ENCODE assay signal across 8 mouse cellular contexts in genomic region chr5:3802433-3803291, GRCm38 (mm10). TPM values are rescaled to one million over a fixed set of nuclear protein-coding genes. Genes with fewer than 3 reads are reported as not detected.
DNase-seq lines count a peak whose midpoint lies in the region; ATAC-seq and TF ChIP-seq lines count a peak whose summit lies in the region.

Ankib1 (minus strand) TSS chr5:3802925.
Krit1 (plus strand) TSS chr5:3803184.

- no peak for TF ChIP-seq CTCF in E14TG2a.4 (conservative IDR thresholded peaks at IDR 0.05; ENCODE audit: low read length)

- H3K36me3 ChIP-seq in E14TG2a.4 (ENCODE audit: insufficient read depth, low read length), result no peaks in the 10 kb centered on the region
- H3K36me3 ChIP-seq in forebrain, embryonic 13.5 days (ENCODE audit: poor library complexity, severe bottlenecking), result no peaks in the 10 kb centered on the region
- H3K36me3 ChIP-seq in neural tube, embryonic 15.5 days, result no peaks in the 10 kb centered on the region

- peak within 1 kb of the TSS; percentile 76 for H3K4me2 ChIP-seq in forebrain, embryonic 13.5 days
- H3K4me2 ChIP-seq in neural tube, embryonic 15.5 days, result peak within 1 kb of the TSS; percentile 80

- under 1% methylated on average over 103 of the region's 109 CpGs for WGBS in forebrain, embryonic 13.5 days
- WGBS in neural tube, embryonic 15.5 days, result under 1% methylated on average over 96 of the region's 109 CpGs

- ATAC-seq in forebrain, embryonic 13.5 days, result peak; percentile 95
- peak; percentile 95 for ATAC-seq in neural tube, embryonic 15.5 days (ENCODE audit: low FRiP score)

- peak within 1 kb of the TSS; percentile 95 for H3K4me3 ChIP-seq in E14TG2a.4 (replicated peaks; ENCODE audit: low read length)
- peak within 1 kb of the TSS; percentile 89 for H3K4me3 ChIP-seq in forebrain, embryonic 13.5 days
- peak within 1 kb of the TSS; percentile 95 for H3K4me3 ChIP-seq in neural tube, embryonic 15.5 days (replicated peaks)

- H3K9me3 ChIP-seq in E14TG2a.4 (ENCODE audit: low read length), result no peaks in the 10 kb centered on the region
- H3K9me3 ChIP-seq in forebrain, embryonic 13.5 days (replicated peaks), result no peaks in the 10 kb centered on the region
- H3K9me3 ChIP-seq in neural tube, embryonic 15.5 days (replicated peaks), result no peaks in the 10 kb centered on the region

- peaks cover 20% of the 10 kb centered on the region for H3K4me1 ChIP-seq in E14TG2a.4 (replicated peaks; ENCODE audit: low read depth, low read length)
- H3K4me1 ChIP-seq in forebrain, embryonic 13.5 days, result peaks cover 26% of the 10 kb centered on the region
- peaks cover 18% of the 10 kb centered on the region for H3K4me1 ChIP-seq in neural tube, embryonic 15.5 days

- peaks cover 13% of the 10 kb centered on the region for H3K27me3 ChIP-seq in E14TG2a.4 (ENCODE audit: insufficient read depth, low read length)
- H3K27me3 ChIP-seq in forebrain, embryonic 13.5 days, result no peaks in the 10 kb centered on the region
- H3K27me3 ChIP-seq in neural tube, embryonic 15.5 days (replicated peaks), result no peaks in the 10 kb centered on the region

- H3K9ac ChIP-seq in forebrain, embryonic 13.5 days, result peak within 1 kb of the TSS; percentile 89
- peak within 1 kb of the TSS; percentile 77 for H3K9ac ChIP-seq in neural tube, embryonic 15.5 days (replicated peaks)

- peak; percentile 82 for DNase-seq in c-Kit-positive CD71-positive TER-119-positive erythroid progenitor cells, embryonic 14.5 days (ENCODE audit: low spot score)
- DNase-seq in heart, postnatal 10 days, result peak; percentile 93 to 94
- peak; percentile 90 for DNase-seq in layer of hippocampus, adult 11-12 months (ENCODE audit: low spot score)
- DNase-seq in lung, adult 18-20 months, result peak; percentile 88 to 91
- DNase-seq in testis, postnatal 14 days (ENCODE audit: low spot score), result peak; percentile 92

- intact Hi-C loops in heart, postnatal 10 days (cut with DNase I), result loop anchor here (2.0 to 5.0 kb wide), 2 partner anchors 70 to 156 kb away; no protein-coding TSS in a partner anchor

- H3K27ac ChIP-seq in forebrain, embryonic 13.5 days, result peak within 1 kb of the TSS; percentile 92
- peak within 1 kb of the TSS; percentile 95 for H3K27ac ChIP-seq in neural tube, embryonic 15.5 days (replicated peaks)

RNA-seq across cellular contexts. Expression of gene Ankib1, which starts in this region (rescaled TPM):
- 15.6 and 16.7 TPM in 2 replicates for polyA plus RNA-seq in forebrain, embryonic 13.5 days (2015; fragmentation: Nextera tagmentation; extraction: Ambion mirVana)
- total RNA-seq in heart, postnatal 10 days (2021), result 10 to 100 TPM; 28.7 to 29.8 TPM
- 15.5 and 15.9 TPM in 2 replicates for polyA plus RNA-seq in neural tube, embryonic 15.5 days (2015; fragmentation: Nextera tagmentation; extraction: Ambion mirVana)

RNA-seq across cellular contexts. Expression of gene Krit1, which starts in this region (rescaled TPM):
- 74.7 and 74.8 TPM in 2 replicates for polyA plus RNA-seq in forebrain, embryonic 13.5 days (2015; fragmentation: Nextera tagmentation; extraction: Ambion mirVana)
- 10 to 100 TPM; 31.7 to 35.7 TPM for total RNA-seq in heart, postnatal 10 days (2021)
- 48.8 and 49.4 TPM in 2 replicates for polyA plus RNA-seq in neural tube, embryonic 15.5 days (2015; fragmentation: Nextera tagmentation; extraction: Ambion mirVana)

Comparison
In these comparisons a context has a peak if more than half of its experiments do, and no peak if none do; other contexts are left out.
1. Peak in every context shown above with its lines: DNase-seq, ATAC-seq, H3K4me3 ChIP-seq and H3K27ac ChIP-seq.